Mouse (Mus musculus): ENCODE measurements around the gene Brip1.

GRCm38 (mm10) chr11:86175833-86176232, 25.2 kb downstream of the Brip1 start:
- TF ChIP-seq CTCF (IDR thresholded peaks at IDR 0.05; ENCODE audit: low read depth, low read length) (no peak), POLR2A (IDR thresholded peaks at IDR 0.05; ENCODE audit: extremely low read depth, insufficient read depth, low read length) (no peak)
